Mouse (Mus musculus): ENCODE measurements at regions not wholly inside any gene's neighbourhood (a gene's known extent, or its start where the extent isn't known, plus 50 kb on each side); places are given as distances from the start of the nearest gene placed in this dataset.

GRCm38 (mm10) chr6:52076179-52076932, 64.0 kb upstream of the Skap2 start:
- H3K27ac ChIP-seq: no peak overlapping the region
- no peak overlapping the region for H3K9ac ChIP-seq (ENCODE audit: low read depth, low read length)
- no peaks in the 10 kb centered on the region for H3K4me1 ChIP-seq (replicated peaks; ENCODE audit: insufficient read depth, low read length)
- DNase-seq (ENCODE audit: low spot score): no peak
- H3K36me3 ChIP-seq (ENCODE audit: insufficient read depth, low read length): no peaks in the 10 kb centered on the region
- H3K4me3 ChIP-seq (replicated peaks; ENCODE audit: low read depth, low read length): no peak overlapping the region
- ATAC-seq (replicated peaks; ENCODE audit: low FRiP score, low read depth): no peak
- no peaks in the 10 kb centered on the region for H3K9me3 ChIP-seq (replicated peaks; ENCODE audit: low read length)
- WGBS: 42% methylated on average over 15 of the region's 15 CpGs
- H3K27me3 ChIP-seq (ENCODE audit: insufficient read depth, low read length): no peaks in the 10 kb centered on the region
- TF ChIP-seq CTCF (IDR thresholded peaks at IDR 0.05; ENCODE audit: low read depth): no peak
- H3K4me2 ChIP-seq (ENCODE audit: low read length): peak overlapping the region; percentile 24; the same call in 1 of the 2 replicates

- TF ChIP-seq CTCF (IDR thresholded peaks at IDR 0.05; ENCODE audit: low read depth): no peak
- no peaks in the 10 kb centered on the region for H3K4me1 ChIP-seq (replicated peaks; ENCODE audit: insufficient read depth, low read length)
- H3K9ac ChIP-seq (ENCODE audit: low read depth, low read length): no peak overlapping the region
- H3K36me3 ChIP-seq (ENCODE audit: insufficient read depth, low read length): no peaks in the 10 kb centered on the region
- no peak overlapping the region for H3K4me3 ChIP-seq (replicated peaks; ENCODE audit: low read depth, low read length)
- WGBS: 88% methylated on average over 2 of the region's 2 CpGs
- no peaks in the 10 kb centered on the region for H3K9me3 ChIP-seq (replicated peaks; ENCODE audit: low read length)
- H3K4me2 ChIP-seq (ENCODE audit: low read length): no peak overlapping the region
- no peaks in the 10 kb centered on the region for H3K27me3 ChIP-seq (ENCODE audit: insufficient read depth, low read length)
- no peak overlapping the region for H3K27ac ChIP-seq
- DNase-seq (ENCODE audit: low spot score): no peak
- no peak for ATAC-seq (replicated peaks; ENCODE audit: low FRiP score, low read depth)
Observed at GRCm38 (mm10) chr6:52074904-52075303, 62.6 kb upstream of the Skap2 start.

- Histone ChIP-seq H3K36me3 (ENCODE audit: insufficient read depth, low read length) (no peaks in the 10 kb centered on the region), H3K4me2 (ENCODE audit: low read length) (no peak overlapping the region), H3K4me1 (replicated peaks; ENCODE audit: insufficient read depth, low read length) (no peaks in the 10 kb centered on the region), H3K4me3 (replicated peaks; ENCODE audit: low read depth, low read length) (no peak overlapping the region), H3K9ac (ENCODE audit: low read depth, low read length) (no peak overlapping the region), H3K9me3 (replicated peaks; ENCODE audit: low read length) (no peaks in the 10 kb centered on the region), H3K27ac (no peak overlapping the region), H3K27me3 (ENCODE audit: insufficient read depth, low read length) (no peaks in the 10 kb centered on the region)
- ATAC-seq (replicated peaks; ENCODE audit: low FRiP score, low read depth) (no peak), DNase-seq (ENCODE audit: low spot score) (peak; percentile 57)
- no peak for TF ChIP-seq CTCF (IDR thresholded peaks at IDR 0.05; ENCODE audit: low read depth)
- WGBS: 62% methylated on average over 9 of the region's 9 CpGs
Observed at GRCm38 (mm10) chr6:52067151-52067550, 54.8 kb upstream of the Skap2 start.

- no peak overlapping the region for H3K4me3 ChIP-seq (replicated peaks; ENCODE audit: low read depth, low read length)
- ATAC-seq (replicated peaks; ENCODE audit: low FRiP score, low read depth) (no peak), DNase-seq (ENCODE audit: low spot score) (no peak)
- H3K4me1 ChIP-seq (replicated peaks; ENCODE audit: insufficient read depth, low read length): no peaks in the 10 kb centered on the region
- no peaks in the 10 kb centered on the region for H3K36me3 ChIP-seq (ENCODE audit: insufficient read depth, low read length)
- H3K9me3 ChIP-seq (replicated peaks; ENCODE audit: low read length): no peaks in the 10 kb centered on the region
- H3K27ac ChIP-seq: no peak overlapping the region
- H3K27me3 ChIP-seq (ENCODE audit: insufficient read depth, low read length): no peaks in the 10 kb centered on the region
- no peak overlapping the region for H3K9ac ChIP-seq (ENCODE audit: low read depth, low read length)
- WGBS: 87% methylated on average over 10 of the region's 10 CpGs
- no peak for TF ChIP-seq CTCF (IDR thresholded peaks at IDR 0.05; ENCODE audit: low read depth)
- H3K4me2 ChIP-seq (ENCODE audit: low read length): no peak overlapping the region
Observed at GRCm38 (mm10) chr6:52065652-52066051, 53.3 kb upstream of the Skap2 start.

- DNase-seq (ENCODE audit: low spot score): peak; percentile 61
Observed at GRCm38 (mm10) chr6:52064176-52065015, 52.0 kb upstream of the Skap2 start.

More at GRCm38 (mm10) chr6:52064176-52065015, 52.0 kb upstream of the Skap2 start:
- H3K9ac ChIP-seq (ENCODE audit: low read depth, low read length): no peak overlapping the region
- peak overlapping the region; percentile 19; the same call in 1 of the 2 replicates for H3K4me2 ChIP-seq (ENCODE audit: low read length)
- TF ChIP-seq CTCF (IDR thresholded peaks at IDR 0.05; ENCODE audit: low read depth): no peak
- no peaks in the 10 kb centered on the region for H3K27me3 ChIP-seq (ENCODE audit: insufficient read depth, low read length)
- H3K4me1 ChIP-seq (replicated peaks; ENCODE audit: insufficient read depth, low read length): no peaks in the 10 kb centered on the region
- no peaks in the 10 kb centered on the region for H3K36me3 ChIP-seq (ENCODE audit: insufficient read depth, low read length)
- ATAC-seq (replicated peaks; ENCODE audit: low FRiP score, low read depth): no peak
- WGBS: 54% methylated on average over 13 of the region's 13 CpGs
- H3K9me3 ChIP-seq (replicated peaks; ENCODE audit: low read length): no peaks in the 10 kb centered on the region
- peak overlapping the region; percentile 55; the same call in 1 of the 2 replicates for H3K27ac ChIP-seq
- H3K4me3 ChIP-seq (replicated peaks; ENCODE audit: low read depth, low read length): no peak overlapping the region
